Mouse (Mus musculus): ENCODE data around the gene Asf1a. TPM values are rescaled to one million over a fixed set of nuclear protein-coding genes. Genes with fewer than 3 reads are reported as not detected.
"Not testable (repeated sequence)": the region's sequence is repeated elsewhere in the genome, so short reads cannot be mapped to it uniquely, and the experiment has no call there.

Gene Asf1a
- total RNA-seq (2021), result 10 to 100 TPM; 28.5 to 30.7 TPM

DNA sequence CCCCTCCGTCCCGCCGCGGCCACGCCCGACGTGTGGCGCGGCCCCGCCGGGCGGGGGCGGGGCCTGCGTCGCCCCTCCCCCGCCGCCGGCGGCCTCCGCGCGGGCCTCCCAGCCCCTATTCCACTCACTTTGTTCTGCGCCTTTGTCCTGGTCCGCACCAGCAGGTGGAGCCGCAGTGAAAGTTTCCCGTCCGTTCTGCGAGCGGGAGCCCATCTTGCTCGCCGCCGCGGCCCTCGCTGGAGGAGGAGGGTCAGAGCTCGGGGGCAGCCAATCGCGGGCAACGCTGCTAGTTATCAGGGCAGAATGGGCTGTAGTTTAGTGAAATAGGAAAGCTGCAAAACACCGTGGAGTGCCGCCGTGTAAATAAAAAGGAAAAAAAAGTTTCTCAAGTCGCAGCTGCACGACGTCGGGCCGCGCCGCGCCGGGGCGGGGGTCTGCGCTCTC is at the start of gene Asf1a:
Gene Asf1a, plus strand, starts transcription at position 81 of the 444 bp plus-strand sequence.
- DNase-seq (ENCODE audit: low spot score), result peak; percentile 96
- intact Hi-C loops (cut with DNase I), result loop anchor here (2.0 to 10.0 kb wide), 2 partner anchors 30 to 222 kb away; partner anchors contain the start of gene Cep85l

DNA sequence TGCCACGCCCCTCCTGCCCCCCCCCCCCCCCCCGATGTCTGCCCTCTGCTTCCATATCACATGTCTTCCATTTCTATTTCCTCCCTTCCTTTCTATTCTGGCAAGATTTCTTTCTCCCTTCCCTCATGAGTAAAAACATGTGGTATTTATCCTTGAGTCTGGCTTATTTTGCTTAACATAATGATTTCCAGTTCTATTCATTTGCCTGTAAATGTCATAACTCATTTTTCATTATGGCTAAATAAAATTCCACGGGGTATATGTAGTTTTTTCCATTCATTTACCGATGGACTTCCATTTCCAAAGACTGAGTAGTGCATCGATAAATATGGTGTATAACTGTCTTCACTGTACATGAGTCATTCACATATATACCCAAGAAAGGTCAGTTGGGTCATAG is 34.6 kb upstream of the Asf1a start:
- intact Hi-C loops (cut with DNase I), result no loop called here
- DNase-seq (ENCODE audit: low spot score), result no peak

GRCm38 (mm10) chr10:53565538-53565937 is 31.0 kb upstream of the Asf1a start:
- intact Hi-C loops (cut with DNase I), result no loop called here
- no peak for DNase-seq (ENCODE audit: low spot score)

- intact Hi-C loops (cut with DNase I), result no loop called here
- DNase-seq (ENCODE audit: low spot score), result no peak
Observed at GRCm38 (mm10) chr10:53568531-53568930, 28.0 kb upstream of the Asf1a start.

GRCm38 (mm10) chr10:53580137-53580536 is 16.4 kb upstream of the Asf1a start:
- no peak for DNase-seq (ENCODE audit: low spot score)
- intact Hi-C loops (cut with DNase I), result no loop called here

DNA sequence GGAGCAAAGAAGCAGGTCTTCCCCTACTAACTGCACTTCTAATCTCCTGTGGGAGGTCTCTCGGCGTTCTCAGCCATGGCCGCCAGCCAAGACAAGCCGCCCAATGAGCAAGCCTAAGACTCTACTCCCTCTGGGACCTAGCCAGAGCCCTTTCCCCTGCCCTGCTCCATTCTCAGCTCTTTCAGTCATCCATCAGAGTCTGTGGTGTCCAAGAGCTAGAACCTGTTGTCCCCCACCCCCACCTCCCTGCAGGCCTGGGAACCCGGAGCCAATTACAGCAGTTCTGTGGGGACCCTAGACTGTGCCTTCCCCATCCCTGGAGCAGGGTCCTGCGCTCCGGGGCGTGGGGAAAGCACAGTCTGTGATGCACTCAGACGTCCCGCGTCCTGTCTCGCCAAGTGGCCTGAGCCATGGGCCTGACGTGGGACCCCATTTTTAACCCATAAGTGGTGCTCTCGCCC is 15.9 kb upstream of the Asf1a start:
- DNase-seq (ENCODE audit: low spot score), result peak; percentile 44
- intact Hi-C loops (cut with DNase I), result no loop called here

DNA sequence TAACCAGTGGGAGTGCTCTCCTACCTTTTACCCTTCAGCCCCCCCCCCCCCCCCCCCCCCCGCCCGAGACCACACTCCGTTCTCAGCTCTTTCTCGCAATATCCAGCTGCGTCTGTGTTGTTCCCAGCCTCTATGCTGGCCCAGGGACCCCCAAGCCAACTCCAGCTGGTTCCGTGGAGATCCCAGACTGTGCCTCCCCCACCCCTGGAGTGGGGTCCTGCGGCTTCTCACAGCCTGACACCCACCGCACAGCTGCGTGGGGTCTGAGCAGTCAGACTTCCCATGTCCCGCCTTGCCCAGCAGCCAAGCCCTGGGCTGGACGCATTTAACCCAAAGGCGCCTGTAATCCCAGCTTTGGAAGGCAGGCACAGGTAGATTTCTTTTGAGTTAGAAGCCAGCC is 15.5 kb upstream of the Asf1a start:
- no peak for DNase-seq (ENCODE audit: low spot score)
- intact Hi-C loops (cut with DNase I), result no loop called here

- intact Hi-C loops (cut with DNase I), result no loop called here
- DNase-seq (ENCODE audit: low spot score), result no peak
Observed at GRCm38 (mm10) chr10:53585777-53586176, 10.8 kb upstream of the Asf1a start.

- intact Hi-C loops (cut with DNase I), result loop anchor here (2.0 to 10.0 kb wide), 2 partner anchors 31 to 221 kb away; partner anchors contain the start of gene Cep85l
Observed at GRCm38 (mm10) chr10:53595744-53596676, 547 bp upstream of the Asf1a start.

DNA sequence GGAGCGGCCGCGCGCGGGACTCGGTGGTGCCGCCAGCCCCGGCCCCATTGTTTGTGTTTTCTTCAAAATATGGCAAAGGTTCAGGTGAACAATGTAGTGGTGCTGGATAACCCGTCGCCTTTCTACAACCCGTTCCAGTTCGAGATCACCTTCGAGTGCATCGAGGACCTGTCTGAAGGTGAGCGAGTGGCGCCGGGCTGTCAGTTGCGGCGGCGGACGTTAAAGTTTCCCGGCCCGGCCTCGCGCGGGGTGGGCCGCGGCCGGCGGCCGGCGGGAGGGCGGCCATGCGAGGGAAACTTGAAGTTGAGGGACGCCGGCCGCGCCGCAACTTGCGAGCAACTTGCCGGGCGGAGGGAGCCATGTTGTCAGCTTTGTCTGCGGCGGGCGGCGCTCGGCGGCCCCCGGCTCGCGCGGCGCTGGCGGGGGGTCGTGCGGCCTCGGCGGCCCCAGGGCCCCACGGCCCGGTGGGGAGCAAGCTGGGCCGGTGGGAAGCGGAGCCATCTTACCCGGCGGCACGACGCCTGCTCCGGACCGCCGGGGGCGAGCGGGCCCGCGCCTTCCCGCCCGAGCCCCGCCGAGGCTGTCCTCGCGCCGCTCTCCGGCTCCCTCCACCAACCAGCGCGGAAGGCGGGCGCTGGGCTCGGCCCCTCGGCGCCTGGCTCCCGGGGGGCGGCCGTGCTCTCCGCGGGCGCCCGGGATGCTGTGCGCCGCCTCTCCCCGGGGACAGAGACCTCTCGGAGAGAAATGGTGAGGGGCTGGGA is 744 bp downstream of the Asf1a start:
- intact Hi-C loops (cut with DNase I), result loop anchor here (2.0 to 10.0 kb wide), 2 partner anchors 30 to 222 kb away; partner anchors contain the start of gene Cep85l

More at GRCm38 (mm10) chr10:53595744-53596676, 547 bp upstream of the Asf1a start:
- DNase-seq (ENCODE audit: low spot score), result no peak

DNA sequence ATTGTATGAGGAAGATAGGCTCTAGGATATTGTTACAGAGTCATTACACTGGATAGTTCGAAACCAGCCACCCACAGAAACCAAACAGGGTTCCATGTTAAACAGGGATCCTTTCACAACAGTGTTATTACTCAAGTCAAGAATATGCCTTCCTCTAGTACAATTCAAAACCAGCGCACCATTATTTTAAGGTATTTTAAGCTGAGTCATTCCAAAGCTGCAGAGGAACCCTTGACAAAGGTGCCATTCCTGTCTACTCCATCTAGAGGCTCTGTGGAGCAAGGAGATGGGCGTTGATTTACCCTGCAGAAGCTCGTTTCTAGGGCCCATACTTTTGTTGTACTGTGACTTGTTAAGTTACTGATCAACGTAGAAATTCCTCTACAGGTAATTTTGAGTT is 2.3 kb downstream of the Asf1a start:
- no peak for DNase-seq (ENCODE audit: low spot score)
- intact Hi-C loops (cut with DNase I), result loop anchor here (10.0 kb wide), 1 partner anchor 224 kb away; the partner anchor contains the start of gene Cep85l

More for the DNA sequence above, 744 bp downstream of the Asf1a start:
- DNase-seq (ENCODE audit: low spot score), result peak; percentile 21

- DNase-seq (ENCODE audit: low spot score), result no peak
- intact Hi-C loops (cut with DNase I), result no loop called here
Observed at GRCm38 (mm10) chr10:53605328-53605727, 8.8 kb downstream of the Asf1a start.

DNA sequence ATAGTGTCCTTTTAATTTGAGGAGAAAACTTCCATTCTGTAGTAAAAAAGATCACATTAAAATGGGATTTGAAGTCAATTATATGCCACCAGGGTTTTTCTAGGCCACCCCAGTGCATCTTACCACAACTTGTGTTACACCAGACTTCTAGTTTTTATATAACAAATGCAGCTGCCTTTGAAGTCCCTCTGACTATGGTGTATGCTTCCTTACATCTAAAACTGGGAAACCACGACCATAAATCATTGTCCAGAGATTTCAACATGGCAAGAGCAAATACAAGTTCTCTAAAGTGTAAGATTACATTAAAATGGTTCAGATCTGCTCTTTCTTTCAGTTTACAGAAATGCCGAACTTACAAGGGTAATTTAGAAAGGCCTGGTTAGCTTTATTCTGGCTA is 11.7 kb downstream of the Asf1a start:
- intact Hi-C loops (cut with DNase I), result no loop called here
- DNase-seq (ENCODE audit: low spot score), result no peak

DNA sequence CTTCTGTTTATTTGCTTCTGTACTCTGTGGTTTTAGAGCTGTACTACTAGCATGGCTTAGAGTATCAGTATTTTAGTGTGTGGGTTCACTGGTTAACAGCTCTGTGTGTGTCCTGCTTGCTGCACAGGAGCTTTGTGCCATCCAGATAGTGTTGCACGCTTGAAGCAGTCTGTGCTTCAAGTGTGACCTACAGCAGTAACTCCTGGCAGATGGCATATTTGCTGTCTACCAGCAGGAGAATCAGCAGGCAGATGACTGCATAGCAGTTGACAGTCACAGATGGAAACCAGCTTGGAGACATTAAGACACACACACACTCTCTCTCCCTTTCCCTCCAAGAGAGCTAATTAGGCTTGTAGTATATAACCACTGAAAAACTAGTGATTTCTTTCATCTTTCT is 15.6 kb downstream of the Asf1a start:
- intact Hi-C loops (cut with DNase I), result no loop called here
- DNase-seq (ENCODE audit: low spot score), result no peak

- intact Hi-C loops (cut with DNase I), result no loop called here
- DNase-seq (ENCODE audit: low spot score), result no peak
Observed at GRCm38 (mm10) chr10:53613955-53614354, 17.4 kb downstream of the Asf1a start.

DNA sequence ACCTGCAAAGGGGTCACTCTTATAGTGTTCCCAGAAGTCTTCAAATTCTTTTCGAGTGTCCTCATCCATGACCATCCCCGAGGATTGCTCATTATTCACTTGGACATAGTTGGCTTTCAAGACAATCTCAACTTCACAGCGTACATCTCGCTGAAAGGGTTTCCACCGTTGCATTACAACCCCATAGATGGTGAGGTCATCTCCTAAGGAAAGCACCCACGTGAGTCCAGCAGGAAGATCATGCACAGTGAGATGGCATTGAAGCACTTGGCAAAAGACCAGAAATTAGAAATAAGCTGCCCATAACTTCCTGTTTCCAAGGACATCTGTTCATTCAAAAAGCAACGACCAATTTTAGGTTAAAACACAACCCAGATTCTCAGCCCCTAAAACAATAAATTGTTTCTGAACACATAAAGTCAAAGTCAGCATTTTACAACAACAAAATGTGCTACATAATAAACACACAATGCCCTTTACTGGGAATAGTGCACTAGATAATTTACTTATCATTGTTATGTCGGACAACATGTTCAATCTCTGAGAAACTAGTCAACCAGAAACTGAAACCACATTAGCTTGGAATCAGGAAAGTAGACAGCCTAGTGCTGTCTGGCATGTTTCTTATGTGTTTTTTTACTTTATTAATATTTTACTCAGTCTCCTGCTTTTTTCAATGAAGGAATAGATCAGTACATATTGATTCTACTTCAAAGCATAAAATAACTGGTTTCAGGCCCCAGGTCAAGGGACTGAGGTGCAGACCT is 19.5 kb downstream of the Asf1a start:
- intact Hi-C loops (cut with DNase I), result no loop called here
- DNase-seq (ENCODE audit: low spot score), result no peak

GRCm38 (mm10) chr10:53629247-53629917 is 32.8 kb downstream of the Asf1a start:
- intact Hi-C loops (cut with DNase I), result loop anchor here (1.0 kb wide), 1 partner anchor 27 kb away; no protein-coding TSS in a partner anchor

DNA sequence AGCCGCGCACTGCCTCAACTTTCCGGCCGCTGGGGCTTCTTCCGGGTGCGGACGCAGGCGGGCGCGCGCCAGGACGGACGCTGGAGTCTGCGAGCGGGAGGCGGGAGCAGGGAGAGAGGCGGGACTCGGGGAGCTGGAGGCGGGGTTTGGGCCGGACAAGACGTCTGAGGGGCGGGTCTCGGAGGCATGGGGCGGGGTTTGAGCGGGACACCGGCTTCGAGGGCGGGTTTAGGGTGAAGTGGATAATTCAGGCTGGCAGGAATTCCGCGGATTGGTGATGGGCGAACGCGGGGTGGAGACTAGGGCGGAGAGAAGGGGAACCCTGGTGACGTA is 33.3 kb downstream of the Asf1a start:
- peak; percentile 93 for DNase-seq (ENCODE audit: low spot score)
- intact Hi-C loops (cut with DNase I), result loop anchor here (1.0 kb wide), 1 partner anchor 28 kb away; no protein-coding TSS in a partner anchor

More at GRCm38 (mm10) chr10:53629247-53629917, 32.8 kb downstream of the Asf1a start:
- DNase-seq (ENCODE audit: low spot score), result peak; percentile 75

DNA sequence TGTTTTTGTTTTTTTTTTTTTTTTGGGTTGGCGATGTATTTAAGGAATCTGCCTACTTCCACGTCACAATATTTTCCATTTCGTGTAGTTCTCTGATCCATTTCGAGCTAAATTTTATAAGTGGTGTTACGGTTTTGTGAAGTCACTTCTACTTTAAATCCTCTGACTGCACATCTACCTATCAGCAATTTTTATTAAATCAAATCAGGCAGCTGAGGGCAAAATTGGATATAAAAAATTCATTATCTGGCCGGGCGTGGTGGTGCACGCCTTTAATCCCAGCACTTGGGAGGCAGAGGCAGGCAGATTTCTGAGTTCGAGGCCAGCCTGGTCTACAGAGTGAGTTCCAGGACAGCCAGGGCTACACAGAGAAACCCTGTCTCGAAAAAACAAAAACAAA is 33.8 kb downstream of the Asf1a start, which contains the start of gene Mcm9:
Gene Mcm9, minus strand, starts transcription at position 101 of the 400 bp plus-strand sequence.
- intact Hi-C loops (cut with DNase I); DNase-seq (ENCODE audit: low spot score): not testable (repeated sequence)

All from heart, postnatal 25 days (tissue).